Mouse (Mus musculus): Measurements from ENCODE around the gene Serhl. TPM values are rescaled to one million over a fixed set of nuclear protein-coding genes. Genes with fewer than 3 reads are reported as not detected.

The Serhl gene
- polyA plus RNA-seq, 1 experiment from 2014 or later = 83.5 TPM

- TF ChIP-seq CTCF (IDR thresholded peaks at IDR 0.05; ENCODE audit: low read depth) = no peak
- Histone ChIP-seq H3K4me3 (replicated peaks; ENCODE audit: low read depth, low read length) (no peak overlapping the region), H3K9ac (ENCODE audit: low read depth, low read length) (no peak overlapping the region), H3K27me3 (ENCODE audit: insufficient read depth, low read length) (no peaks in the 10 kb centered on the region), H3K27ac (no peak overlapping the region), H3K4me1 (replicated peaks; ENCODE audit: insufficient read depth, low read length) (peaks cover 8% of the 10 kb centered on the region; the same call in 1 of the 2 replicates), H3K36me3 (ENCODE audit: insufficient read depth, low read length) (no peaks in the 10 kb centered on the region), H3K9me3 (replicated peaks; ENCODE audit: low read length) (no peaks in the 10 kb centered on the region), H3K4me2 (ENCODE audit: low read length) (no peak overlapping the region)
- DNase-seq (ENCODE audit: low spot score) (no peak), ATAC-seq (replicated peaks; ENCODE audit: low FRiP score, low read depth) (no peak)
- WGBS = 63% methylated on average over 6 of the region's 6 CpGs
Observed at GRCm38 (mm10) chr15:83052341-83053104, 36.8 kb upstream of the Serhl start.

- DNase-seq (ENCODE audit: low spot score) = no peak
- Histone ChIP-seq H3K4me2 (ENCODE audit: low read length) (no peak overlapping the region), H3K9me3 (replicated peaks; ENCODE audit: low read length) (no peaks in the 10 kb centered on the region), H3K27me3 (ENCODE audit: insufficient read depth, low read length) (no peaks in the 10 kb centered on the region), H3K4me3 (replicated peaks; ENCODE audit: low read depth, low read length) (no peak overlapping the region), H3K36me3 (ENCODE audit: insufficient read depth, low read length) (no peaks in the 10 kb centered on the region), H3K27ac (no peak overlapping the region), H3K9ac (ENCODE audit: low read depth, low read length) (no peak overlapping the region), H3K4me1 (replicated peaks; ENCODE audit: insufficient read depth, low read length) (peaks cover 8% of the 10 kb centered on the region; the same call in 1 of the 2 replicates)
- ATAC-seq (replicated peaks; ENCODE audit: low FRiP score, low read depth) = no peak
- no peak for TF ChIP-seq CTCF (IDR thresholded peaks at IDR 0.05; ENCODE audit: low read depth)
- WGBS = 22% methylated on average over 11 of the region's 11 CpGs
Observed at GRCm38 (mm10) chr15:83053261-83053660, 36.0 kb upstream of the Serhl start.

GRCm38 (mm10) chr15:83055569-83055968 lies 33.7 kb upstream of the Serhl start:
- H3K27ac ChIP-seq = no peak overlapping the region
- H3K4me3 ChIP-seq (replicated peaks; ENCODE audit: low read depth, low read length) = no peak overlapping the region
- H3K27me3 ChIP-seq (ENCODE audit: insufficient read depth, low read length) = no peaks in the 10 kb centered on the region
- DNase-seq (ENCODE audit: low spot score) (no peak), ATAC-seq (replicated peaks; ENCODE audit: low FRiP score, low read depth) (no peak)
- 51% methylated on average over 5 of the region's 5 CpGs for WGBS
- H3K4me2 ChIP-seq (ENCODE audit: low read length) = no peak overlapping the region
- H3K9me3 ChIP-seq (replicated peaks; ENCODE audit: low read length) = no peaks in the 10 kb centered on the region
- H3K4me1 ChIP-seq (replicated peaks; ENCODE audit: insufficient read depth, low read length) = peaks cover 8% of the 10 kb centered on the region; the same call in 1 of the 2 replicates
- no peak for TF ChIP-seq CTCF (IDR thresholded peaks at IDR 0.05; ENCODE audit: low read depth)
- no peak overlapping the region for H3K9ac ChIP-seq (ENCODE audit: low read depth, low read length)
- no peaks in the 10 kb centered on the region for H3K36me3 ChIP-seq (ENCODE audit: insufficient read depth, low read length)

GRCm38 (mm10) chr15:83056378-83057083 lies 32.8 kb upstream of the Serhl start:
- H3K27ac ChIP-seq = no peak overlapping the region
- H3K9ac ChIP-seq (ENCODE audit: low read depth, low read length) = no peak overlapping the region
- no peaks in the 10 kb centered on the region for H3K27me3 ChIP-seq (ENCODE audit: insufficient read depth, low read length)
- H3K4me3 ChIP-seq (replicated peaks; ENCODE audit: low read depth, low read length) = peak overlapping the region; percentile 30
- ATAC-seq (replicated peaks; ENCODE audit: low FRiP score, low read depth) (0 out of 2 replicates have a peak, but pooled peaks have one; percentile 26), DNase-seq (ENCODE audit: low spot score) (peak; percentile 52)
- no peaks in the 10 kb centered on the region for H3K9me3 ChIP-seq (replicated peaks; ENCODE audit: low read length)
- no peaks in the 10 kb centered on the region for H3K36me3 ChIP-seq (ENCODE audit: insufficient read depth, low read length)
- H3K4me2 ChIP-seq (ENCODE audit: low read length) = peak overlapping the region; percentile 78
- H3K4me1 ChIP-seq (replicated peaks; ENCODE audit: insufficient read depth, low read length) = peaks cover 8% of the 10 kb centered on the region; the same call in 1 of the 2 replicates
- under 1% methylated on average over 29 of the region's 29 CpGs for WGBS
- TF ChIP-seq CTCF (IDR thresholded peaks at IDR 0.05; ENCODE audit: low read depth) = no peak

GRCm38 (mm10) chr15:83057533-83057932 lies 31.8 kb upstream of the Serhl start:
- no peaks in the 10 kb centered on the region for H3K27me3 ChIP-seq (ENCODE audit: insufficient read depth, low read length)
- H3K9me3 ChIP-seq (replicated peaks; ENCODE audit: low read length) = no peaks in the 10 kb centered on the region
- peaks cover 8% of the 10 kb centered on the region; the same call in 1 of the 2 replicates for H3K4me1 ChIP-seq (replicated peaks; ENCODE audit: insufficient read depth, low read length)
- H3K4me2 ChIP-seq (ENCODE audit: low read length) = no peak overlapping the region
- no peaks in the 10 kb centered on the region for H3K36me3 ChIP-seq (ENCODE audit: insufficient read depth, low read length)
- DNase-seq (ENCODE audit: low spot score) (no peak), ATAC-seq (replicated peaks; ENCODE audit: low FRiP score, low read depth) (no peak)
- 79% methylated on average over 8 of the region's 8 CpGs for WGBS
- H3K27ac ChIP-seq = no peak overlapping the region
- no peak overlapping the region for H3K9ac ChIP-seq (ENCODE audit: low read depth, low read length)
- TF ChIP-seq CTCF (IDR thresholded peaks at IDR 0.05; ENCODE audit: low read depth) = peak; percentile 36; the same call in 1 of the 2 replicates
- H3K4me3 ChIP-seq (replicated peaks; ENCODE audit: low read depth, low read length) = no peak overlapping the region

GRCm38 (mm10) chr15:83059233-83059660 lies 30.1 kb upstream of the Serhl start:
- no peak overlapping the region for H3K4me2 ChIP-seq (ENCODE audit: low read length)
- peak; percentile 75 for DNase-seq (ENCODE audit: low spot score)
- H3K9me3 ChIP-seq (replicated peaks; ENCODE audit: low read length) = no peaks in the 10 kb centered on the region
- ATAC-seq (replicated peaks; ENCODE audit: low FRiP score, low read depth) = no peak
- H3K9ac ChIP-seq (ENCODE audit: low read depth, low read length) = no peak overlapping the region
- peaks cover 8% of the 10 kb centered on the region; the same call in 1 of the 2 replicates for H3K4me1 ChIP-seq (replicated peaks; ENCODE audit: insufficient read depth, low read length)
- no peak overlapping the region for H3K4me3 ChIP-seq (replicated peaks; ENCODE audit: low read depth, low read length)
- no peaks in the 10 kb centered on the region for H3K27me3 ChIP-seq (ENCODE audit: insufficient read depth, low read length)
- H3K36me3 ChIP-seq (ENCODE audit: insufficient read depth, low read length) = no peaks in the 10 kb centered on the region
- 39% methylated on average over 5 of the region's 5 CpGs for WGBS
- TF ChIP-seq CTCF (IDR thresholded peaks at IDR 0.05; ENCODE audit: low read depth) = no peak
- no peak overlapping the region for H3K27ac ChIP-seq
